Mouse (Mus musculus) G1E (cell line): ENCODE results near the gene Grk2.

Experiments used
- CTCF ChIP-seq: IDR thresholded peaks from 2 replicates; pipeline ENCODE4 v1.5.1; 2012; ENCODE audit warnings: low read depth, low read length, inconsistent platforms, mixed read lengths
- POLR2AphosphoS5 ChIP-seq: IDR thresholded peaks from 2 replicates; pipeline ENCODE4 v1.6.1; 2012; ENCODE audit warnings: low read depth, low read length, inconsistent platforms; ENCODE audit not compliant: insufficient replicate concordance
- TAL1 ChIP-seq: conservative IDR thresholded peaks from 2 replicates; pipeline ENCODE4 v1.6.1; 2012; ENCODE audit warnings: low read depth, low read length, inconsistent platforms, mixed read lengths

DNA sequence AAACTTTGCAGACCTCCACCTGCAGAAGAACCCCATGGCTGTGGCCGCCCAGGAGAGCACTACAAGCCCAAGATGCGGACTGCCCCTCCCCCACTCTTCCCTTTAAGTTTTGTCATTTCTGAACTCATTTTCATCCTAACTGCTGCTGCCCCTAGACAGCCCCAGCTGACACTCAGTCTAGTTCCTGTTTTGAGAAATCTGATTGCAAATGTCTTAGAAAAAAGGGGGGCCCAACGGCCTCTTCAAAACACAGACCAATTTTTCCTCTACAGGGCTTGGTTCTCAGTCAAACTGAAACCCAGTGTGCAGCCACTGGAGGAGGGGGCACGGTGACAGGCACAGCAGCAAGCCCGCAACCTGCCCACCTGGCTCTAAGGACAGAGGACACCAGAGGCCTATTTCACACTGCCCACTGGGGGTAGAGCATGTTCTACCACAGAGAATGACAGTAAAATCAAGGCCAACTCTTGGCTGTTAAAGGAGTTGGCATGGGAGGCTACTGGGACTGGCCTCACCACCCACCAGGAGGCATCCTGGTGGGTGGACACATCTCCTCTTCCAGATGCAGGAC is 1.7 kb downstream of the Grk2 start:
- TF ChIP-seq POLR2AphosphoS5 (no peak), CTCF (no peak), TAL1 (no peak)
